Mouse (Mus musculus): ENCODE measurements at regions not wholly inside any gene's neighbourhood (a gene's known extent, or its start where the extent isn't known, plus 50 kb on each side); places are given as distances from the start of the nearest gene placed in this dataset.

GRCm38 (mm10) chr6:95769808-95770207, 51.2 kb upstream of the Suclg2 start:
- no peak for DNase-seq (ENCODE audit: low spot score)

- no peak for DNase-seq (ENCODE audit: low spot score)
Measured at GRCm38 (mm10) chr6:95801651-95802050, 83.1 kb upstream of the Suclg2 start.

- no peak for DNase-seq (ENCODE audit: low spot score)
Measured at GRCm38 (mm10) chr6:95841502-95841901, 122.9 kb upstream of the Suclg2 start.

- no peak for DNase-seq (ENCODE audit: low spot score)
Measured at GRCm38 (mm10) chr6:95846536-95846935, 127.9 kb upstream of the Suclg2 start.

DNA sequence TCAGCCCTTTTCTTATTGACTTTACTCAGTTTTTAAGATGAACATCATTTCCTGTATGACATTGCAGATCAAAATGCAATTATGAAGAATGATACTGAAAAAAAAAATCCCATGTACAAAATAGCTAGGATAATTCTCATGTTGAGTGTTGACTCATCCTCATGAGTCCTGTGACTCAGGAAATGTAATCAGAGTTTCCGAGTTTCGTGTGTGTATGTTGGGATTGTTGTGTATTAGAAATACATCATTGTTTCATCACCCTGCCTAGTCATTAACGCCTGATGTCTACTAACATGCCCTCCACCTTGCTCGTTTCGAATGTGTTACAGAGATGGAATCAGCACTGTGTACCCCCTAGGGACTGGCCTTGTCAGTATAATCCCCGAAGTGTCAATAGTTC, 156.9 kb upstream of the Suclg2 start:
- no peak for DNase-seq (ENCODE audit: low spot score)

GRCm38 (mm10) chr6:95876320-95876719, 157.7 kb upstream of the Suclg2 start:
- no peak for DNase-seq (ENCODE audit: low spot score)

DNA sequence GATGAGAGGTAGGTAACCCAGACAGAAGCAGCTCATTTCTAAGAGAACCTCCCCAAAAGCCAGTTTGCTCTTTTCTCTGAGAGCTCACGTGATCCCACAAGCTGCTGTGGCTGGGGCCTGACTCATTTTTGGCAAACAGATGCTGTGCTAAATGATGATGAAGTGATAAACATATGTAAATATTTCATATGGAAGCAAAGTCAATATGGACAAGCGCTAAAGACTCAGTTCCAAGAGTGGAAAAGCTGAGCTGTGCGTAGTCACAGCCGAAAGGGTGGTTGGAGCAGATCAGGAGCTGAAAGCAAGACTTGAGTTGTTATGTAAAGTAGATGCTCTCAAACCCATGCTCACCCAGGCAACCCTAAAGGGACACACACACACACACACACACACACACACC, 168.0 kb upstream of the Suclg2 start:
- DNase-seq (ENCODE audit: low spot score) = no peak

- DNase-seq (ENCODE audit: low spot score) = no peak
Measured at GRCm38 (mm10) chr6:95902551-95902950, 184.0 kb upstream of the Suclg2 start.

GRCm38 (mm10) chr6:95904085-95904633, 185.6 kb upstream of the Suclg2 start:
- no peak for DNase-seq (ENCODE audit: low spot score)

DNA sequence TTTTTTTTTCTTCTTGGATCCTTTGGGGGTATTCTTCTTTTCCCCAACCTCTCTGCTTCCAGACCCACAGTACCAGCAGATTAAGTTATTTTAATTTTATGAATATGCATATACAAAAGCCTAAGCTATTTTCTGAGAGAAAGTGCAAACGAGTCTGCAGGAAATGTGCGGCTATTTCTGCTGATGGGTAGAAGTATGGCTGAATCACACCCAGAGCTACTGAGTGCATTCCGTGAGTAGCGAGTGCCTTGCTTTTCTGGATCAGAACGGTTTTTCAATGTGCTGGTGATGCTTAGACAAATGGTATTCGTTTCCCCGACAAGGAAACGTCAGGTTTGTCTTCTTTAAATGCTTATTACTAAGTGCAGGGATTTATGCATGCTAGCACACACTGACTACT, 186.5 kb upstream of the Suclg2 start:
- no peak for DNase-seq (ENCODE audit: low spot score)

- DNase-seq (ENCODE audit: low spot score) = no peak
Measured at GRCm38 (mm10) chr6:95921737-95922136, 191.2 kb upstream of the Fam19a1 start.

- no peak for DNase-seq (ENCODE audit: low spot score)
Measured at GRCm38 (mm10) chr6:95934561-95934960, 178.4 kb upstream of the Fam19a1 start.

- DNase-seq (ENCODE audit: low spot score) = no peak
Measured at GRCm38 (mm10) chr6:95936504-95936903, 176.4 kb upstream of the Fam19a1 start.

- no peak for DNase-seq (ENCODE audit: low spot score)
Measured at GRCm38 (mm10) chr6:95939052-95939451, 173.9 kb upstream of the Fam19a1 start.

DNA sequence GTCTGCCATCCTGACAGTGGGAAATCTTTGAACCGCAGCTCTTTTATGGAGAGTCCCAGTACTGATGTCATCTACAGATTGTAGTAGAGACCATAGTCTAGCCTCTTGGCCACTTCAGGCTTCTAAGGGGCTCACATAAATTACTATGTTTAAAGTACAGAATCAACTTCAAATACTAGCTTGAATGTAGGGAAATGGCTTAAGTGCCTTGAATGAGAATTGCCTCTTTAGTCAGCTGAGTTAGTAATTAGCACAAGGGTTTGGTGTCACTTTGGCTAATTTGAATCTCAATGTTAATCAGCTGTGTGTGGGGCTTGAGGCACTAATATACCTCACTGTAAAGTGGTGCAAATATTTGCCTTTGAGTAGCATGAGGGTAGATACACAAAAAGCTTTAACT, 152.2 kb upstream of the Fam19a1 start:
- DNase-seq (ENCODE audit: low spot score) = no peak

DNA sequence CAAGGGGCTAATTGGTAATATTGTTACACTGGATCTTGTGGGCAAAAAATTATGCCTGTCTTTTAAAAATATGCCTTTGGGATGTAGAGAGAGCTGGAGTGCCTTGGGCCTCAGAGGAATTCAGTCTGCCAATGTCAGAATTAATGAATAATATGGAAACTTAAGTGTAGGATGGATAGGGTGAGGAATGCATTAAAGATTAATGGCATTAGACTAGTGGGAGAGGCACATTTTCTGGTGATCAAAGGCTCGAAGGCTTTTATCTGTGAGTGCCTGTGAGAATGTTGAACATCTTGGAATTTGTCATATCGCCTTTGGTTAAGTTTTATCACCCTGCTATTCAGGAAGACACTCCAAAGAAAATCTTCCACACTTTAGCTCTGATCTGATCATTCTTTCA, 146.7 kb upstream of the Fam19a1 start:
- no peak for DNase-seq (ENCODE audit: low spot score)

GRCm38 (mm10) chr6:95975994-95976393, 137.0 kb upstream of the Fam19a1 start:
- no peak for DNase-seq (ENCODE audit: low spot score)

DNA sequence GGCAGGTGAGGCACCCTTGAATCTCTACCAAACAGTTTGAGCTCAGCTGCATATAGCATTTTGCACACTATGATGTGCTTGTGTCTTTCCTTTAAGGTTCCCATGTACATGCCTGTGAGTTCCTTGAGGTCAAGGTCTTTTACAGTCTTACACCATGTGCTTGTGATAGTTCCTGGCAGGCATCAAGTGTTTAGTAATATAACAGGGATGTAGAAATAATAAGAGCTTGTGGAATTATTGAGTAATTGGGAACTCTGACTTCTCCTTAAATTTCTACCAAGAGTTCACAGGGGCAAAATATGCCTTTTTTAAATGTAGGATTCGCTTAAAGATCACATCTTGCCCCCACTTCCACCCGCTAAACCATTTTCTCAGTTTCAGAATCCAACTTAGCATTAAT, 115.9 kb upstream of the Fam19a1 start:
- DNase-seq (ENCODE audit: low spot score) = no peak

GRCm38 (mm10) chr6:95997741-95998140, 115.2 kb upstream of the Fam19a1 start:
- no peak for DNase-seq (ENCODE audit: low spot score)

DNA sequence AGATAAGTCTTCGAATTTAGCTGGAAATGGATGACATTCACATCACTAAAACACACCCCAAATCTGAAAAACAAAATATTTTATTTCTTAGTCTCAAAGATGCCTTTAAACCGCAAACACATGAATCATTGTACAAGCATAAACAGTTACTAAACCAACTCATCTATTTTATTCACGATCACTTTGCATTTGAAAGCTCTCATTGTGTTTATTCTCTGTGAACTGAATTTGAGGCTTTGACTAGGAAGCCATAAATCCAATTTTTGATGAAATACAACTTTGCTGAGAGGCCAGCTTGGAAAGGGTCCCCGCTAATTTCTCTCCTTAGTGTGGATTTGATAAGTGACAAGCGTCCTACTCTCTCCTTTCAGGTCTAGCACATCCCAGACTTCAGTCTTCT, 113.5 kb upstream of the Fam19a1 start:
- no peak for DNase-seq (ENCODE audit: low spot score)

DNA sequence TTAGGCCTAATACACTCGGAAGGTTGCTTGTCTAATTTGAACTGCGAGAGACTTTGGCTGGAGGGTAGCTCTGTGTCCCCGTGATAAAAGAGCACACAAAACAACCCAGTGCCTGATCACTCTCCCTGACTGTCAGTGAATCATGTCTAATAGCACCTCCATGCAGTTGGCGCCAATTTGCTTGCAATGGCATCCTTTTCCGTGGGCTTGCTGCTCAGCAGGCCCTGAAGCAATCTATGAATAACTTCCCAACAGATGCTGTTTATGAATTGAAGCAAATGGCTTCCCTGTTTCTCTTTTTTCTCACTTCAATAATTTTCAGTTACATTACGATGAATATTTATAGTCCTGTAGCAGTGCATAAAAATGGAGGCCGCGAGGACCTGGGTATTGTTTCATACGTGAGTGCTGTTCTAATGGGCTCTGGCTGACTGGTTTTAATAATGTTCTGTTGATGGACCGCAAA, 112.9 kb upstream of the Fam19a1 start:
- DNase-seq (ENCODE audit: low spot score) = peak; percentile 7

- DNase-seq (ENCODE audit: low spot score) = peak; percentile 36
Measured at GRCm38 (mm10) chr6:96011299-96011698, 101.7 kb upstream of the Fam19a1 start.

DNA sequence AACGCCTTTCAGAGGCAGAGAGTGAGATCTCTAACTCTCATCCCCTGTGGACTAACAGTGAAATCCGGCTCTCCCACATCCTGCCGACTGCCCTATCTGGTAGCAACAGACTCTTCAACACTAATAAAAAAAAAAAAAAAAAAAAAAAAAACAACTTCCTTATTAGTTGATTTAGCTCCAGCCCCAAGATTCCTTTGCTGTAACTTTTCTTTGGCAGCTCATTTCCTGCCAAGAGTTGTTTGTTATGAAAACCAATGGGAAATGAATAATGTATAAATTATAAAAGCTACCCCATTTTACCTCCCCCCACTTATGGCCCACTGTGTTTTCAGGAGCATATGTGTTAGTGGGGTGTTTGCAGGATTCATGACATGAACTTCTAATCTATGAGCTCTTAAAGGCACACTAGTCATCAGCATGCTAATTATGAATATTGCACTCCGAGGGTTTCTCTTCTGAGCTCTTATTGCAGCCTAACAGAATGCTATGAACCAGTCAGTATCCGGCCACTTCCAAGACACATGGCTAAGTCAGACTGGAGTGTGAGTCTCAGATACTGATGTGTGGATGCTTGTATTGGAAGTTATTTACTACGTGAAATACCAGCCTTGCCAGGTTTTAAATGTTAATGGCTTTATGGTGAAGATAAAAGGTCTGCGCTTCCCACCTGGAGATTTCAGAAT, 84.8 kb upstream of the Fam19a1 start:
- DNase-seq (ENCODE audit: low spot score) = no peak

- DNase-seq (ENCODE audit: low spot score) = no peak
Measured at GRCm38 (mm10) chr6:96043711-96044110, 69.2 kb upstream of the Fam19a1 start.
